7 mouse cellular contexts compared by ENCODE assay signal in the genomic region with DNA sequence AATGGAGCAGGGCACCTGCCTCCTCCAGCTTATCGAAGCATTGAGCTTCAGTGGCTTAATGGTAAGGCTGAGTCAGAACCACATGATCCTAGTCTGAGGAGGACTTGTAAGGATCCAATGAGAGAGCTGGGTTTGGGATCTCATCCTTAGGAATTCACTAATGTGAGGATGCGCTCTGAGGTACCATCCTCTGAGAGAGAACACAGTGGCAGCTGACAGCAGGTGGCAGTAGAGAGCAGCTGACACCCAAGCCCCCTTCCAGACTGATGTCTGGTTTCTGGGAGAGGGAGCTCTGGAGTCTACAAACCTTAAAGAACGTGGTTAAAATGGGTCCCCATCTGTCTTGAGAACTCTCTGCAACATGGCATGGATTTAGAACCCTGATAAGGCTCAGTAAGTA.
DNase-seq lines count a peak whose midpoint lies in the region; ATAC-seq lines count a peak whose summit lies in the region.

No protein-coding gene starts in this region.

- no peak overlapping the region for H3K4me3 ChIP-seq in neural tube, embryonic 15.5 days (replicated peaks)
- H3K4me3 ChIP-seq in neural tube, embryonic 14.5 days (ENCODE audit: low read depth, low read length): no peak overlapping the region

- H3K36me3 ChIP-seq in neural tube, embryonic 15.5 days: no peaks in the 10 kb centered on the region
- H3K36me3 ChIP-seq in neural tube, embryonic 14.5 days (ENCODE audit: control insufficient read depth, insufficient read depth, low read length): no peaks in the 10 kb centered on the region

- no peaks in the 10 kb centered on the region for H3K9me3 ChIP-seq in neural tube, embryonic 15.5 days (replicated peaks)
- no peaks in the 10 kb centered on the region for H3K9me3 ChIP-seq in neural tube, embryonic 14.5 days (ENCODE audit: control insufficient read depth, low read length)

- no peak overlapping the region for H3K27ac ChIP-seq in neural tube, embryonic 15.5 days (replicated peaks)
- H3K27ac ChIP-seq in neural tube, embryonic 14.5 days (ENCODE audit: low read depth, low read length): no peak overlapping the region

- no peaks in the 10 kb centered on the region for H3K4me1 ChIP-seq in neural tube, embryonic 15.5 days
- no peaks in the 10 kb centered on the region for H3K4me1 ChIP-seq in neural tube, embryonic 14.5 days (ENCODE audit: control insufficient read depth, insufficient read depth, low read length)

- no peak for ATAC-seq in neural tube, embryonic 15.5 days (ENCODE audit: low FRiP score)
- ATAC-seq in neural tube, embryonic 14.5 days (ENCODE audit: low read depth): peak; percentile 65; the same call in 1 of the 2 replicates

- no peak overlapping the region for H3K9ac ChIP-seq in neural tube, embryonic 15.5 days (replicated peaks)
- H3K9ac ChIP-seq in neural tube, embryonic 14.5 days (replicated peaks; ENCODE audit: low read depth, low read length): no peak overlapping the region

- WGBS in neural tube, embryonic 15.5 days: 37% methylated on average over 3 of the region's 3 CpGs
- 24% methylated on average over 3 of the region's 3 CpGs for WGBS in neural tube, embryonic 14.5 days

- intact Hi-C loops in left cerebral cortex, postnatal 14 days (cut with DNase I): no loop called here

- H3K4me2 ChIP-seq in neural tube, embryonic 15.5 days: no peak overlapping the region
- H3K4me2 ChIP-seq in neural tube, embryonic 14.5 days (ENCODE audit: low read depth, low read length): no peak overlapping the region

- no peaks in the 10 kb centered on the region for H3K27me3 ChIP-seq in neural tube, embryonic 15.5 days (replicated peaks)
- H3K27me3 ChIP-seq in neural tube, embryonic 14.5 days (ENCODE audit: control insufficient read depth, insufficient read depth, low read length): no peaks in the 10 kb centered on the region

- peak; percentile 70 for DNase-seq in neural tube, embryonic 10.5 days (ENCODE audit: extremely low spot score, low spot score)
- peak; percentile 61 for DNase-seq in R1 (ENCODE audit: low read depth, low spot score)
- DNase-seq in cerebellum, postnatal 25 days: peak; percentile 41 to 69
- peak; percentile 66 for DNase-seq in gastrocnemius, postnatal 10 days
- peak; percentile 51 to 57 for DNase-seq in left cerebral cortex, postnatal 14 days (ENCODE audit: low spot score in 2 of 2)
